Mouse (Mus musculus): ENCODE data around the gene Upk1a. TPM values are rescaled to one million over a fixed set of nuclear protein-coding genes. Genes with fewer than 3 reads are reported as not detected.

The Upk1a gene
- 0.83 TPM in 1 of 2 replicates, not detected in the other for total RNA-seq (2014; fragmentation: Nextera tagmentation)
- total RNA-seq (2017), result 0.99 TPM in 1 of 2 replicates, not detected in the other

- no peak for ATAC-seq (replicated peaks; ENCODE audit: low FRiP score, low TSS enrichment, poor library complexity, severe bottlenecking)
These were observed at the start of gene Upk1a for GRCm38 (mm10) chr7:30612654-30613402. Gene Upk1a (minus strand): TSS chr7:30612847.

GRCm38 (mm10) chr7:30649591-30650540 is 37.2 kb upstream of the Upk1a start, which contains the start of gene Rbm42:
Gene Rbm42 (minus strand): TSS chr7:30650317.
- ATAC-seq (replicated peaks; ENCODE audit: low FRiP score, low TSS enrichment, poor library complexity, severe bottlenecking), result peak; percentile 100

GRCm38 (mm10) chr7:30639083-30639482 is 26.4 kb upstream of the Upk1a start:
- no peak for ATAC-seq (replicated peaks; ENCODE audit: low FRiP score, low TSS enrichment, poor library complexity, severe bottlenecking)

- ATAC-seq (replicated peaks; ENCODE audit: low FRiP score, low TSS enrichment, poor library complexity, severe bottlenecking), result no peak
These were observed 23.7 kb upstream of the Upk1a start for GRCm38 (mm10) chr7:30636395-30636794.

GRCm38 (mm10) chr7:30635752-30636151 is 23.1 kb upstream of the Upk1a start, which contains the start of gene Etv2:
Gene Etv2 (minus strand): TSS chr7:30635852.
- no peak for ATAC-seq (replicated peaks; ENCODE audit: low FRiP score, low TSS enrichment, poor library complexity, severe bottlenecking)

GRCm38 (mm10) chr7:30634621-30635020 is 22.0 kb upstream of the Upk1a start:
- ATAC-seq (replicated peaks; ENCODE audit: low FRiP score, low TSS enrichment, poor library complexity, severe bottlenecking), result peak; percentile 81

- ATAC-seq (replicated peaks; ENCODE audit: low FRiP score, low TSS enrichment, poor library complexity, severe bottlenecking), result no peak
These were observed 21.2 kb upstream of the Upk1a start for GRCm38 (mm10) chr7:30633762-30634412.

GRCm38 (mm10) chr7:30629013-30629412 is 16.4 kb upstream of the Upk1a start:
- ATAC-seq (replicated peaks; ENCODE audit: low FRiP score, low TSS enrichment, poor library complexity, severe bottlenecking), result no peak

- ATAC-seq (replicated peaks; ENCODE audit: low FRiP score, low TSS enrichment, poor library complexity, severe bottlenecking), result no peak
These were observed 14.0 kb upstream of the Upk1a start for GRCm38 (mm10) chr7:30626647-30627046.

- ATAC-seq (replicated peaks; ENCODE audit: low FRiP score, low TSS enrichment, poor library complexity, severe bottlenecking), result peak; percentile 96
These were observed 13.1 kb upstream of the Upk1a start, which contains the start of gene Cox6b1 for GRCm38 (mm10) chr7:30625530-30626384. Gene Cox6b1 (minus strand): TSS chr7:30626151.

- no peak for ATAC-seq (replicated peaks; ENCODE audit: low FRiP score, low TSS enrichment, poor library complexity, severe bottlenecking)
These were observed 6.6 kb upstream of the Upk1a start for GRCm38 (mm10) chr7:30619202-30619601.

- no peak for ATAC-seq (replicated peaks; ENCODE audit: low FRiP score, low TSS enrichment, poor library complexity, severe bottlenecking)
These were observed 6.0 kb upstream of the Upk1a start for GRCm38 (mm10) chr7:30618658-30619057.

- 0 out of 2 replicates have a peak, but pooled peaks have one; percentile 31 for ATAC-seq (replicated peaks; ENCODE audit: low FRiP score, low TSS enrichment, poor library complexity, severe bottlenecking)
These were observed 2.6 kb upstream of the Upk1a start for GRCm38 (mm10) chr7:30615049-30615760.

GRCm38 (mm10) chr7:30614454-30614853 is 1.8 kb upstream of the Upk1a start:
- peak; percentile 61 for ATAC-seq (replicated peaks; ENCODE audit: low FRiP score, low TSS enrichment, poor library complexity, severe bottlenecking)

- ATAC-seq (replicated peaks; ENCODE audit: low FRiP score, low TSS enrichment, poor library complexity, severe bottlenecking), result peak; percentile 49; the same call in 1 of the 2 replicates
These were observed 974 bp upstream of the Upk1a start for GRCm38 (mm10) chr7:30613529-30614112.

- 0 out of 2 replicates have a peak, but pooled peaks have one; percentile 18 for ATAC-seq (replicated peaks; ENCODE audit: low FRiP score, low TSS enrichment, poor library complexity, severe bottlenecking)
These were observed 2.6 kb downstream of the Upk1a start for GRCm38 (mm10) chr7:30610043-30610442.

GRCm38 (mm10) chr7:30608476-30608875 is 4.2 kb downstream of the Upk1a start:
- no peak for ATAC-seq (replicated peaks; ENCODE audit: low FRiP score, low TSS enrichment, poor library complexity, severe bottlenecking)
